ENCODE assay signal across 11 mouse cellular contexts in genomic region chr8:3606593-3606992, GRCm38 (mm10). TPM values are rescaled to one million over a fixed set of nuclear protein-coding genes. Genes with fewer than 3 reads are reported as not detected.
DNase-seq lines count a peak whose midpoint lies in the region; ATAC-seq lines count a peak whose summit lies in the region.
"Had no signal": no experiment of that assay in that cellular context is flagged by ENCODE, and none has a peak within 500 bp of the region (broad histone marks: within the 10 kb centered on the region; RNA-seq: fewer than 3 reads in every experiment).

No protein-coding gene starts in this region.

- 0 out of 2 replicates have a peak, but pooled peaks have one; percentile 23 for ATAC-seq in liver, embryonic 13.5 days (ENCODE audit: low read depth)
- ATAC-seq in liver, embryonic 12.5 days: no peak

- no peak overlapping the region for H3K4me2 ChIP-seq in liver, embryonic 13.5 days
- H3K4me2 ChIP-seq in liver, embryonic 12.5 days: no peak overlapping the region

- H3K27me3 ChIP-seq in liver, embryonic 13.5 days: no peaks in the 10 kb centered on the region
- H3K27me3 ChIP-seq in liver, embryonic 12.5 days (replicated peaks): no peaks in the 10 kb centered on the region

- no peaks in the 10 kb centered on the region for H3K9me3 ChIP-seq in liver, embryonic 13.5 days (replicated peaks)
- H3K9me3 ChIP-seq in liver, embryonic 12.5 days (replicated peaks): no peaks in the 10 kb centered on the region

- H3K9ac ChIP-seq in liver, embryonic 13.5 days: no peak overlapping the region
- no peak overlapping the region for H3K9ac ChIP-seq in liver, embryonic 12.5 days

- WGBS in liver, embryonic 13.5 days (ENCODE audit: insufficient replicate concordance): 60% methylated on average over 16 of the region's 16 CpGs
- 60% methylated on average over 16 of the region's 16 CpGs for WGBS in liver, embryonic 12.5 days (ENCODE audit: insufficient replicate concordance)

- no peak overlapping the region for H3K4me3 ChIP-seq in liver, embryonic 13.5 days (replicated peaks)
- no peak overlapping the region for H3K4me3 ChIP-seq in liver, embryonic 12.5 days

- H3K4me1 ChIP-seq in liver, embryonic 13.5 days (replicated peaks): peaks cover 7% of the 10 kb centered on the region; the same call in 1 of the 2 replicates
- no peaks in the 10 kb centered on the region for H3K4me1 ChIP-seq in liver, embryonic 12.5 days

- H3K36me3 ChIP-seq in liver, embryonic 13.5 days: peaks cover 46% of the 10 kb centered on the region
- peaks cover 43% of the 10 kb centered on the region for H3K36me3 ChIP-seq in liver, embryonic 12.5 days

- peak; percentile 64 for DNase-seq in adrenal gland, postnatal 10 days
- no peak for DNase-seq in adrenal gland, postnatal 4 days (ENCODE audit: low spot score in 2 of 2)
- no peak for DNase-seq in liver, embryonic 13.5 days
- peak; percentile 79 for DNase-seq in Muller cell, postnatal 12 days (ENCODE audit: inconsistent ontology term)
- peak; percentile 63 for DNase-seq in kidney, postnatal 10 days
- DNase-seq in thymus, postnatal 36 days: no peak
- no peak for DNase-seq in embryo, embryonic 9.5 days (ENCODE audit: extremely low spot score)
- DNase-seq: cerebellum, adult 11-12 months had no signal

- H3K27ac ChIP-seq in liver, embryonic 13.5 days: no peak overlapping the region
- no peak overlapping the region for H3K27ac ChIP-seq in liver, embryonic 12.5 days

RNA-seq across cellular contexts. Expression of gene Xab2, which starts 14.5 kb away (rescaled TPM):
- 10 to 100 TPM; 33.1 to 33.9 TPM for total RNA-seq in adrenal gland, postnatal 10 days (2021)
- total RNA-seq in adrenal gland, postnatal 4 days (2021): 10 to 100 TPM; 48.2 to 48.8 TPM
- 34.9 and 35.3 TPM in 2 replicates for polyA plus RNA-seq in liver, embryonic 13.5 days (2015; fragmentation: Nextera tagmentation; extraction: Ambion mirVana)
- 42.8 and 43.2 TPM in 2 replicates for polyA plus RNA-seq in liver, embryonic 12.5 days (2016; fragmentation: Nextera tagmentation; extraction: Ambion mirVana)

RNA-seq across cellular contexts. Expression of gene Pet100, which starts 14.8 kb away (rescaled TPM):
- total RNA-seq in adrenal gland, postnatal 10 days (2021): 100 to 1,000 TPM; 104 to 118 TPM
- 10 to 100 TPM; 90.1 to 98.4 TPM for total RNA-seq in adrenal gland, postnatal 4 days (2021)
- polyA plus RNA-seq in liver, embryonic 13.5 days (2015; fragmentation: Nextera tagmentation; extraction: Ambion mirVana): 93.4 and 99.6 TPM in 2 replicates
- polyA plus RNA-seq in liver, embryonic 12.5 days (2016; fragmentation: Nextera tagmentation; extraction: Ambion mirVana): 97.5 and 101 TPM in 2 replicates

RNA-seq across cellular contexts. Expression of gene Pcp2, which starts 18.8 kb away (rescaled TPM):
- not detected for total RNA-seq in adrenal gland, postnatal 10 days (2021)
- not detected for total RNA-seq in adrenal gland, postnatal 4 days (2021)
- polyA plus RNA-seq in liver, embryonic 13.5 days (2015; fragmentation: Nextera tagmentation; extraction: Ambion mirVana): not detected in 2 replicates
- polyA plus RNA-seq in liver, embryonic 12.5 days (2016; fragmentation: Nextera tagmentation; extraction: Ambion mirVana): 0.11 TPM in 1 of 2 replicates, not detected in the other
- total RNA-seq: gastrocnemius, adult 8-10 months; left cerebral cortex, postnatal 25 days had no signal

RNA-seq across cellular contexts. Expression of gene Camsap3, which starts 19.5 kb away (rescaled TPM):
- total RNA-seq in adrenal gland, postnatal 10 days (2021): 10 to 100 TPM in 1 of 2 experiments, 1 to 10 TPM in 1; 9.1 to 13.8 TPM
- total RNA-seq in adrenal gland, postnatal 4 days (2021): 10 to 100 TPM; 14.2 to 18.5 TPM
- 1.3 and 1.4 TPM in 2 replicates for polyA plus RNA-seq in liver, embryonic 13.5 days (2015; fragmentation: Nextera tagmentation; extraction: Ambion mirVana)
- polyA plus RNA-seq in liver, embryonic 12.5 days (2016; fragmentation: Nextera tagmentation; extraction: Ambion mirVana): 2.0 and 2.2 TPM in 2 replicates

RNA-seq across cellular contexts. Expression of gene Stxbp2, which starts 24.2 kb away (rescaled TPM):
- total RNA-seq in adrenal gland, postnatal 10 days (2021): 10 to 100 TPM; 70.1 to 89.1 TPM
- 100 to 1,000 TPM; 107 to 136 TPM for total RNA-seq in adrenal gland, postnatal 4 days (2021)
- polyA plus RNA-seq in liver, embryonic 13.5 days (2015; fragmentation: Nextera tagmentation; extraction: Ambion mirVana): 45.6 and 52.2 TPM in 2 replicates
- polyA plus RNA-seq in liver, embryonic 12.5 days (2016; fragmentation: Nextera tagmentation; extraction: Ambion mirVana): 71.7 and 76.5 TPM in 2 replicates

Comparison
In these comparisons a context has a peak if more than half of its experiments do, and no peak if none do; other contexts are left out.
1. DNase-seq: peak in adrenal gland, postnatal 10 days (single experiment), Muller cell, postnatal 12 days (single experiment) and kidney, postnatal 10 days (single experiment); none in adrenal gland, postnatal 4 days (0 of 2), liver, embryonic 13.5 days (single experiment), thymus, postnatal 36 days (0 of 2) and embryo, embryonic 9.5 days (single experiment).